ENCODE assay signal across 8 mouse cellular contexts in the genomic region with DNA sequence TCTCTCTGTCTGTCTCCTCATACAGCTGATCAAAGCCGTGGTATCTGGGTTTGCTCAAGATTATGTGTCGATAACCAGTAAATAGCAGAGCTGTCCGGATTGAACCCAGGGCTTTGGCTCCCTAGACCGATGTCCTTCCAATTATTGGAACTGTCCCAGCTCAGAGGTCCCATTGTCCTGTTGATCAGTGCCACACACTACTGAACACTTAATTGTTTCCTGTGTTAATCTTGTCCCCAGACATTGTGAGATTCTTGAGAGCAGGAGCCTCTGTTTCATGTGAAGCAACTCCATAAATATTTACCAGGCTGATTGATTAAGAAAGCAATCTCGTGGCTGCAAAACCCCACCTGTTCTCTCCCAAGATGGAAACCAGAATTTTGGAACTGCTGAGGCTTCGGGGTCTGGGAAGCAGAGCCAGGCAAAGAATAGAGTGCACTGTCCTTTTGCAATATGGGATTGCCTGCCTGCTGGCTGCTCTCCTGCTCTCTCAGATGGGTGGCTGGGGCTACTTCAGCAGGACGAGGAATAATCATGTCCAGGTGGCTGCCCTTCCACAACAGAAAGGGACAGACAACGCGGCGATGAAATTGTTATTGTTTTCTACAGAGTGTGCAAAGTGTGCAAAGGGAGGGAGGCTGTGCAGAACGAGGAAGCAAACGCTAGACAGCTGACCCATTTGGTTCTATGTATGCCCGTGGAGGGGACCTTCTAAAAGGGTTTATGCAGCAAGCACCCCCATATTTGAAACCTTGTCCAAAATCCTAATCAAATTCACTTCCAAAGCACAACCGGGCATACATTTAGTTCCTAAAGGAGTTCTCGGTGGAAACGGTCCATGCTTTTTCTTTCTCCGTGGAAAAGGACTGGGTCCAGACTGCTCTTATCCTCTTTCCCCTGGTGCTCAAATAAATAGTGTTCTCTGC. TPM values are rescaled to one million over a fixed set of nuclear protein-coding genes. Genes with fewer than 3 reads are reported as not detected.
A peak's percentile ranks its signal among the peaks of the same experiment; 100 is the strongest.
DNase-seq lines count a peak whose midpoint lies in the region; ATAC-seq and TF ChIP-seq lines count a peak whose summit lies in the region.

No protein-coding gene starts in this region.

- H3ac ChIP-seq in myocyte (ENCODE audit: control insufficient read depth, insufficient read length) = no peak overlapping the region

- H3K9ac ChIP-seq in heart, embryonic 13.5 days = peak overlapping the region; percentile 92

- H3K79me2 ChIP-seq in myocyte (ENCODE audit: control insufficient read depth, insufficient read depth) = peaks cover 18% of the 10 kb centered on the region

- H3K4me2 ChIP-seq in heart, embryonic 13.5 days = peak overlapping the region; percentile 72
- peak overlapping the region; percentile 99 for H3K4me2 ChIP-seq in myocyte (ENCODE audit: low read depth)

- H3K4me3 ChIP-seq in kidney, adult 2 months (ENCODE audit: insufficient read depth, low read depth, low read length) = peak overlapping the region; percentile 26
- peak overlapping the region; percentile 71 for H3K4me3 ChIP-seq in heart, embryonic 13.5 days
- H3K4me3 ChIP-seq in limb, embryonic 10.5 days = peak overlapping the region; percentile 88
- H3K4me3 ChIP-seq in myocyte = peak overlapping the region; percentile 44

- ATAC-seq in heart, embryonic 13.5 days (ENCODE audit: extremely low read depth, insufficient number of reproducible peaks, low FRiP score, low TSS enrichment) = no peak
- no peak for ATAC-seq in megakaryocyte progenitor cell, adult 5-6 weeks (replicated peaks; ENCODE audit: poor library complexity)

- no peaks in the 10 kb centered on the region for H3K27me3 ChIP-seq in kidney, adult 2 months (replicated peaks; ENCODE audit: control insufficient read depth, insufficient read depth, low read length)
- peaks cover 9% of the 10 kb centered on the region for H3K27me3 ChIP-seq in heart, embryonic 13.5 days (replicated peaks)
- H3K27me3 ChIP-seq in limb, embryonic 10.5 days (ENCODE audit: low read depth, poor library complexity, severe bottlenecking) = no peaks in the 10 kb centered on the region
- no peaks in the 10 kb centered on the region for H3K27me3 ChIP-seq in myocyte (ENCODE audit: control insufficient read depth, insufficient read depth, insufficient read length)

- TF ChIP-seq CTCF in kidney, adult 2 months (conservative IDR thresholded peaks at IDR 0.05; ENCODE audit: insufficient read depth, insufficient read length, low read depth, low read length) = no peak

- peaks cover 36% of the 10 kb centered on the region for H3K4me1 ChIP-seq in kidney, adult 2 months (ENCODE audit: control insufficient read depth, insufficient read depth, low read length)
- H3K4me1 ChIP-seq in heart, embryonic 13.5 days = peaks cover 83% of the 10 kb centered on the region
- peaks cover 83% of the 10 kb centered on the region for H3K4me1 ChIP-seq in limb, embryonic 10.5 days

- H3K27ac ChIP-seq in kidney, adult 2 months (ENCODE audit: insufficient read depth, low read depth, low read length) = peak overlapping the region; percentile 84
- H3K27ac ChIP-seq in heart, embryonic 13.5 days (replicated peaks) = peak overlapping the region; percentile 97
- H3K27ac ChIP-seq in limb, embryonic 10.5 days = peak overlapping the region; percentile 96

- WGBS in kidney, adult 2 months = 31% methylated on average over 17 of the region's 17 CpGs
- WGBS in heart, embryonic 13.5 days = 17% methylated on average over 17 of the region's 17 CpGs
- WGBS in limb, embryonic 10.5 days = 10% methylated on average over 17 of the region's 17 CpGs

- no peaks in the 10 kb centered on the region for H3K9me3 ChIP-seq in heart, embryonic 13.5 days
- no peaks in the 10 kb centered on the region for H3K9me3 ChIP-seq in limb, embryonic 10.5 days (replicated peaks)

- no peak for TF ChIP-seq POLR2A in kidney, adult 2 months (IDR thresholded peaks at IDR 0.05; ENCODE audit: low read depth, low read length)
- no peak for TF ChIP-seq POLR2A in myocyte (IDR thresholded peaks at IDR 0.05; ENCODE audit: insufficient read length, low read depth)

- no peaks in the 10 kb centered on the region; the same call in 1 of the 2 replicates for H3K36me3 ChIP-seq in kidney, adult 2 months (ENCODE audit: control insufficient read depth, insufficient read depth, low read length)
- H3K36me3 ChIP-seq in heart, embryonic 13.5 days = peaks cover 15% of the 10 kb centered on the region
- peaks cover 10% of the 10 kb centered on the region; the same call in 1 of the 2 replicates for H3K36me3 ChIP-seq in limb, embryonic 10.5 days
- H3K36me3 ChIP-seq in myocyte (ENCODE audit: control insufficient read depth, insufficient read depth) = no peaks in the 10 kb centered on the region

- DNase-seq in kidney, adult 2 months = peak; percentile 62
- no peak for DNase-seq in kidney, postnatal 14 days
- DNase-seq in limb, embryonic 10.5 days (ENCODE audit: low spot score) = peak; percentile 53
- no peak for DNase-seq in cerebellum, postnatal 14 days
- DNase-seq in layer of hippocampus, postnatal 14 days (ENCODE audit: low spot score in 2 of 2) = no peak

TF ChIP-seq in myocyte, 11 proteins besides CTCF, POLR2A, EP300 and RAD21:
- no peak for TF ChIP-seq E2F4 (IDR thresholded peaks at IDR 0.05; ENCODE audit: insufficient read depth)
- no peak for TF ChIP-seq POLR2AphosphoS2 (IDR thresholded peaks at IDR 0.05; ENCODE audit: insufficient read length, low read depth)
- no peak for TF ChIP-seq REST (IDR thresholded peaks at IDR 0.05; ENCODE audit: insufficient read depth, insufficient read length)
- TF ChIP-seq TCF3 (IDR thresholded peaks at IDR 0.05; ENCODE audit: insufficient read length, low read depth) = no peak
- TF ChIP-seq MYOG (IDR thresholded peaks at IDR 0.05; ENCODE audit: control insufficient read depth in 1 of 3, insufficient read depth in 1 of 3, insufficient read length in 2 of 3, low read depth in 2 of 3) = no peak
- TF ChIP-seq TCF12 (IDR thresholded peaks at IDR 0.05; ENCODE audit: insufficient read depth, poor library complexity, severe bottlenecking) = no peak
- TF ChIP-seq SRF (IDR thresholded peaks at IDR 0.05; ENCODE audit: control insufficient read depth, insufficient read length, low read depth) = no peak
- no peak for TF ChIP-seq MAX (IDR thresholded peaks at IDR 0.05; ENCODE audit: low read depth)
- no peak for TF ChIP-seq USF1 (IDR thresholded peaks at IDR 0.05; ENCODE audit: low read depth)
- no peak for TF ChIP-seq MYOD1 (IDR thresholded peaks at IDR 0.05; ENCODE audit: control insufficient read depth in 1 of 3, insufficient read length in 2 of 3, low read depth in 2 of 3)
- TF ChIP-seq CEBPB (IDR thresholded peaks at IDR 0.05; ENCODE audit: insufficient read depth, poor library complexity, severe bottlenecking) = no peak

RNA-seq across cellular contexts. Expression of a gene that starts 0.8 kb away (rescaled TPM):
- polyA plus RNA-seq in kidney, adult 2 months (2012; rRNA removed) = 259 and 289 TPM in 2 replicates
- polyA plus RNA-seq in heart, embryonic 13.5 days (2015; fragmentation: Nextera tagmentation; extraction: Ambion mirVana) = 288 and 305 TPM in 2 replicates
- polyA plus RNA-seq in limb, embryonic 10.5 days (2016; fragmentation: Nextera tagmentation; extraction: Ambion mirVana) = 375 and 475 TPM in 2 replicates
- polyA plus RNA-seq in myocyte (2012; fragmentation: generic; extraction: Trizol) = 15.2 TPM
- 10 to 100 TPM; 77.9 to 91.6 TPM for total RNA-seq in layer of hippocampus, postnatal 14 days (2021)
- 0.44 and 1.4 TPM in 2 replicates for total RNA-seq in megakaryocyte progenitor cell, adult 5-6 weeks (2015)
- 1.0 and 2.4 TPM in 2 replicates for total RNA-seq in megakaryocyte progenitor cell, adult 5-6 weeks (2017)

RNA-seq across cellular contexts. Expression of a gene that starts 29.7 kb away (rescaled TPM):
- polyA plus RNA-seq in kidney, adult 2 months (2012; rRNA removed) = 2.1 and 2.2 TPM in 2 replicates
- 6.2 and 6.6 TPM in 2 replicates for polyA plus RNA-seq in heart, embryonic 13.5 days (2015; fragmentation: Nextera tagmentation; extraction: Ambion mirVana)
- polyA plus RNA-seq in limb, embryonic 10.5 days (2016; fragmentation: Nextera tagmentation; extraction: Ambion mirVana) = 6.4 and 7.3 TPM in 2 replicates
- 56.3 TPM for polyA plus RNA-seq in myocyte (2012; fragmentation: generic; extraction: Trizol)
- 1 to 10 TPM; 1.1 to 1.4 TPM for total RNA-seq in layer of hippocampus, postnatal 14 days (2021)
- total RNA-seq in megakaryocyte progenitor cell, adult 5-6 weeks (2015) = 5.6 and 7.5 TPM in 2 replicates
- total RNA-seq in megakaryocyte progenitor cell, adult 5-6 weeks (2017) = 5.9 and 6.1 TPM in 2 replicates

Comparison
In these comparisons a context has a peak if more than half of its experiments do, and no peak if none do; other contexts are left out.
1. DNase-seq: peak in kidney, adult 2 months (single experiment) and limb, embryonic 10.5 days (single experiment); none in kidney, postnatal 14 days (single experiment), cerebellum, postnatal 14 days (0 of 2) and layer of hippocampus, postnatal 14 days (0 of 2).
2. H3K4me3 ChIP-seq: peak in every context shown above with its lines; median percentile 88 in limb, embryonic 10.5 days; 71 in heart, embryonic 13.5 days; 44 in myocyte; 26 in kidney, adult 2 months.
3. RNA of a gene that starts 0.8 kb away (polyA plus RNA-seq): 375 to 475 TPM in limb, embryonic 10.5 days, 288 to 305 TPM in heart, embryonic 13.5 days and 259 to 289 TPM in kidney, adult 2 months; 15.2 TPM in myocyte (single experiment); every median in the first group is over 10 times any median in the second.
4. Peak in every context shown above with its lines, with median percentiles within 50 percentile points of each other: H3K27ac ChIP-seq.